Mouse (Mus musculus): ENCODE data around the gene Zcchc7. TPM values are rescaled to one million over a fixed set of nuclear protein-coding genes. Genes with fewer than 3 reads are reported as not detected.

Gene Zcchc7
- total RNA-seq (2014; rRNA removed) (17.3 and 23.5 TPM in 2 replicates), polyA plus RNA-seq (2015; fragmentation: Nextera tagmentation; extraction: Ambion mirVana) (25.5 and 34.5 TPM in 2 replicates)

DNA sequence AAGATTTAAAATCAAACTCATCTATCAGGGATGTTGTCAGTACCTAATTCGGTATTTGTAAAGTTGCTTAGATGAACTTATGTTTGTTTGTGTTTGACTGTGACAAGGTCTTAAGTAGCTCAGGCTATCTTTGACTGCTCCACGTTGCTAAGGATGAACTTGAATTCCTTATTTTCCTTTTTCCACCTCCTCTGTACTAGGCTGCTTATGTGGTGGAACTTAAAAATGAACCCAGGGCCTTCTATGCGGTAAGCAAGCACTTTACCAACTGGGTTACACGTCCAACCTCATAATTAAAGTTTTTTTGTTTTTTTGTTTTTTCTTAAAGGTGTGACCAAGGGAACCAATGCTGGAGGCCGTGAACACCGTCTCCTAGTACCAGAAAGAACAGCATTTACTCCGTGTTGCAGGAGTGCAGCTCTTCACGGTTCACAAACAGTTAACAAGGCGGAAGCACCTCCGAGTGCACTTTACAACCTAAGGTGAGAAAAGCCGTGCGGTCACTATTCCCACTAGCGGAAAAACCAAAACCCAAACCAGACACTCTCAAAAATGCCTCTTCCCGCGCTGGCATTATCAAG is at the start of gene Zcchc7:
TSS of gene Zcchc7 (plus strand) at position 325 of the 581 bp plus-strand sequence.
- WGBS, result 5% methylated on average over 15 of the region's 15 CpGs
- peak; percentile 32 for ATAC-seq (ENCODE audit: low FRiP score)

DNA sequence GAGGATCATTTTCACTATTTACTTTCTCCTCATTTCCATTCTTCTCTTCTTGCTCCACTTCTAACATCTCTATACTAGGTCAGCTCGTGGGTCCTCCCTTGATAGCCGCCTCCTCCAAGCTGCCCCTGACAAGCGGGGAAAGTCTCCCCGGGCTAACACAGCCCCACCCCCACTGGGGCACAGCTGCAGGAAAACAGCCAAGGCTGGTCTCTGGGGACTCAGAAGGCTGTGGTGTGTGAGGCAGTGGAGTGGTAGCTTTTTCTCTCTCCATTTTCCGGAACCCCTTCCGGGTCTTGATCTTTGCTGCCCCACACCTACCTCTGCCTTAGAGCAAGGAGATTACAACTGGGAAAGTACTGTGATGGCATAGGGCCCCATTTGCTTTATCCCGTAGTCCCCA is 49.7 kb upstream of the Zcchc7 start:
- H3K36me3 ChIP-seq (ENCODE audit: insufficient read depth, low read length), result no peaks in the 10 kb centered on the region
- no peak overlapping the region for H3K9ac ChIP-seq (replicated peaks; ENCODE audit: low read length, poor library complexity, severe bottlenecking)
- no peak overlapping the region for H3K27ac ChIP-seq (ENCODE audit: low read depth, low read length)
- 9% methylated on average over 7 of the region's 7 CpGs for WGBS
- H3K27me3 ChIP-seq (ENCODE audit: insufficient read depth, low read length), result peaks cover 84% of the 10 kb centered on the region
- no peak for ATAC-seq (ENCODE audit: low FRiP score)
- no peaks in the 10 kb centered on the region for H3K4me1 ChIP-seq (ENCODE audit: insufficient read depth, low read length)
- no peaks in the 10 kb centered on the region for H3K9me3 ChIP-seq (ENCODE audit: low read length)
- H3K4me3 ChIP-seq (ENCODE audit: low read depth, low read length), result no peak overlapping the region
- TF ChIP-seq CTCF (IDR thresholded peaks at IDR 0.05), result no peak
- H3K4me2 ChIP-seq (ENCODE audit: low read depth, low read length, poor library complexity, severe bottlenecking), result no peak overlapping the region
- DNase-seq (ENCODE audit: low spot score), result no peak

More for the DNA sequence above, at the start of gene Zcchc7:
- TF ChIP-seq CTCF (IDR thresholded peaks at IDR 0.05), result no peak
- Histone ChIP-seq H3K4me1 (ENCODE audit: insufficient read depth, low read length) (no peaks in the 10 kb centered on the region), H3K27ac (ENCODE audit: low read depth, low read length) (peak within 1 kb of the TSS; percentile 81), H3K4me2 (ENCODE audit: low read depth, low read length, poor library complexity, severe bottlenecking) (peak within 1 kb of the TSS; percentile 77), H3K9me3 (ENCODE audit: low read length) (no peaks in the 10 kb centered on the region), H3K9ac (replicated peaks; ENCODE audit: low read length, poor library complexity, severe bottlenecking) (peak within 1 kb of the TSS; percentile 88), H3K4me3 (ENCODE audit: low read depth, low read length) (peak within 1 kb of the TSS; percentile 98), H3K36me3 (ENCODE audit: insufficient read depth, low read length) (no peaks in the 10 kb centered on the region), H3K27me3 (ENCODE audit: insufficient read depth, low read length) (no peaks in the 10 kb centered on the region)
- no peak for DNase-seq (ENCODE audit: low spot score)

DNA sequence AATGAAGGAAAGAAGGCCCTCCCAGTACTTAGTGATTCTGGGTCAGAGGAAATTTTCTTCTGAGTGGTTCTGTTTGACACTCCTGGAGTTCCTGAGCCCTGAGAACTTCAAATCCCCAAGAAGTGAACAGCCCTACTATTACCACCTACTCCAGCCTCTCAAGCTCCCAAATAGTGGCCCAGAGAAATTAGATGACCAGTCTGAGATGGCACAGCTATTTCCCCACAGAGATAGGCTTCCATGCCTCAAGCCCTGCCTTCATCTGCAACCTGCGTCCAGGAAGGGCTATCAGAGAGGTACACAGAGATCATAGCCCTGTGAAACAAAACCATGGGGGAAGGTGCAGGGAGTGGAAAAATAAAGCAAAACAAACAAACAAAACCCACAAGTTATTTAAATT is 48.8 kb upstream of the Zcchc7 start:
- H3K4me2 ChIP-seq (ENCODE audit: low read depth, low read length, poor library complexity, severe bottlenecking), result no peak overlapping the region
- no peaks in the 10 kb centered on the region for H3K4me1 ChIP-seq (ENCODE audit: insufficient read depth, low read length)
- H3K9ac ChIP-seq (replicated peaks; ENCODE audit: low read length, poor library complexity, severe bottlenecking), result no peak overlapping the region
- no peak overlapping the region for H3K27ac ChIP-seq (ENCODE audit: low read depth, low read length)
- no peaks in the 10 kb centered on the region for H3K36me3 ChIP-seq (ENCODE audit: insufficient read depth, low read length)
- 47% methylated on average over 1 of the region's 1 CpGs for WGBS
- no peak for TF ChIP-seq CTCF (IDR thresholded peaks at IDR 0.05)
- ATAC-seq (ENCODE audit: low FRiP score) (no peak), DNase-seq (ENCODE audit: low spot score) (no peak)
- no peak overlapping the region for H3K4me3 ChIP-seq (ENCODE audit: low read depth, low read length)
- H3K9me3 ChIP-seq (ENCODE audit: low read length), result no peaks in the 10 kb centered on the region
- peaks cover 84% of the 10 kb centered on the region for H3K27me3 ChIP-seq (ENCODE audit: insufficient read depth, low read length)

DNA sequence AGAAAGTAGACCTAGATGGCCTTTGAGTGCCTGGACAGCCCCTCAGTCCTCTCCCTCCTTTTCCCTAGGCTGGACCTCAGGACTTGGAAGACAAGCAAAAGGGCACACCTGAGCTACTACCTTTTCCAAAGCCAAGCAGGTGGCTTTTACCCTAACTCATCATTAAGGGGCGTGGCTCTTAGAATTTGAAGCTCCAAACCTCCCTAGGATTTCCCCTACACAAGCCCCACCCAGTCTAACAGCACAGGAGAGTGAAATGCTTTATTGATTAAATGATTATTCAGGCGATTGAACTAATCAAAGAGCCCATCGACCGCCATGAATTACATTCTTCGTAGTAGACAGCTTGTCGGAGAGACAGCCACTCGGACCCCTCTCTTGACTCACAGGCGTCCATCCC is 47.4 kb upstream of the Zcchc7 start:
- no peak overlapping the region for H3K27ac ChIP-seq (ENCODE audit: low read depth, low read length)
- no peak overlapping the region for H3K4me3 ChIP-seq (ENCODE audit: low read depth, low read length)
- H3K27me3 ChIP-seq (ENCODE audit: insufficient read depth, low read length), result peaks cover 79% of the 10 kb centered on the region
- DNase-seq (ENCODE audit: low spot score) (no peak), ATAC-seq (ENCODE audit: low FRiP score) (no peak)
- no peak overlapping the region for H3K4me2 ChIP-seq (ENCODE audit: low read depth, low read length, poor library complexity, severe bottlenecking)
- WGBS, result 54% methylated on average over 8 of the region's 8 CpGs
- no peaks in the 10 kb centered on the region for H3K9me3 ChIP-seq (ENCODE audit: low read length)
- no peaks in the 10 kb centered on the region for H3K36me3 ChIP-seq (ENCODE audit: insufficient read depth, low read length)
- no peak for TF ChIP-seq CTCF (IDR thresholded peaks at IDR 0.05)
- H3K9ac ChIP-seq (replicated peaks; ENCODE audit: low read length, poor library complexity, severe bottlenecking), result no peak overlapping the region
- H3K4me1 ChIP-seq (ENCODE audit: insufficient read depth, low read length), result no peaks in the 10 kb centered on the region

DNA sequence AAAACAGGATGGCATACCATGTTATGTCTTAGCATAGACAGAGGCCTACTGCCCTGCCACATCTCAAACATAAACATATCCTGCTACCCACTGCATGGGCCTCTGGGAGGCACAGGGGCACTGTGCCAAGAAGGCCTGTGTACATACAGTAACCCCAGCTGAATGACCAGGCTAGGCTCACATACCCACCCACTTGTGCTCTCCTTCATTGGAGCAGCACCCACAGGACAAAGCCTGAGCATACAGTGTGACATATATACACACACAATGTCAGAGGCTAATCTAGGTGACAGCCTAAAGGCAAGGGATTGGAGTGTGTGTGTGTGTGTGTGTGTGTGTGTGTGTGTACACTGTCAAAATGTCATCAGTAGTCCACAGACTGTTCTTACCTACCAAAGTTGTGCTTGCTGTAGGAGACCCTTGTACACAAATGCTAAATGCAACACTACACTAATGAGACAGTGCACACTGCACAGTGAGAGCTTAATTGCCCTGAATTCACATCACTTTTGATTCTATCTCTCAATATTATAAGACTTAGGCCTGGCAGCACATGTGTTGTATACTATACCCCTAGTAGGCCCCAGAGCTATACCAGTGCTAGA is 46.5 kb upstream of the Zcchc7 start:
- TF ChIP-seq CTCF (IDR thresholded peaks at IDR 0.05), result no peak
- Histone ChIP-seq H3K9ac (replicated peaks; ENCODE audit: low read length, poor library complexity, severe bottlenecking) (no peak overlapping the region), H3K4me1 (ENCODE audit: insufficient read depth, low read length) (no peaks in the 10 kb centered on the region), H3K4me2 (ENCODE audit: low read depth, low read length, poor library complexity, severe bottlenecking) (no peak overlapping the region), H3K27ac (ENCODE audit: low read depth, low read length) (no peak overlapping the region), H3K36me3 (ENCODE audit: insufficient read depth, low read length) (no peaks in the 10 kb centered on the region), H3K9me3 (ENCODE audit: low read length) (no peaks in the 10 kb centered on the region), H3K4me3 (ENCODE audit: low read depth, low read length) (no peak overlapping the region), H3K27me3 (ENCODE audit: insufficient read depth, low read length) (peaks cover 76% of the 10 kb centered on the region)
- DNase-seq (ENCODE audit: low spot score) (no peak), ATAC-seq (ENCODE audit: low FRiP score) (no peak)
